Mouse (Mus musculus) cerebellum, postnatal 36 days (tissue): ENCODE results near the gene Trim43b.
"Not testable (repeated sequence)": the region's sequence is repeated elsewhere in the genome, so short reads cannot be mapped to it uniquely, and the experiment has no call there.

Experiments
- DNase-seq, 2 experiments: peaks; one replicate each; pipeline ENCODE4 v3.0.0; 2021 to 2022; ENCODE audit warnings: mixed read lengths in 2 of 2

The Trim43b gene

DNA sequence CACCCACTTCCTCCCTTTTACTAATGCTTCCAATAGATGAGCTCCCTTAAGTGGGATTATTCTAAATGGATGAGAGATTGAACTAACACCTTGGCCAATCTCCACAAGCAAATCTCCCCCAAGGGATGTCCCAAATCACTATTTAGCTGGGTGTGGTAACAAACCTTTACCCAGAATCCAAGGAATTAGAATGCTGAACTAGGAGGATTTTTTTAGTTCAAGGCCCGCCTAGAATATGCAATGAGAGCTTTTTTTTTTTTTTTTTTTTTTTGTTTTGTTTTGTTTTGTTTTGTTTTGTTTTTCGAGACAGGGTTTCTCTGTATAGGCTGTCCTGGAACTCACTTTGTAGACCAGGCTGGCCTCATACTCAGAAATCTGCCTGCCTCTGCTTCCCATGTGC is at the start of gene Trim43b:
Trim43b (minus strand) TSS at position 101 of the 400 bp plus-strand sequence.
- DNase-seq: not testable (repeated sequence)

GRCm38 (mm10) chr9:89104576-89104975 is 11.9 kb upstream of the Trim43b start:
- DNase-seq: not testable (repeated sequence)

DNA sequence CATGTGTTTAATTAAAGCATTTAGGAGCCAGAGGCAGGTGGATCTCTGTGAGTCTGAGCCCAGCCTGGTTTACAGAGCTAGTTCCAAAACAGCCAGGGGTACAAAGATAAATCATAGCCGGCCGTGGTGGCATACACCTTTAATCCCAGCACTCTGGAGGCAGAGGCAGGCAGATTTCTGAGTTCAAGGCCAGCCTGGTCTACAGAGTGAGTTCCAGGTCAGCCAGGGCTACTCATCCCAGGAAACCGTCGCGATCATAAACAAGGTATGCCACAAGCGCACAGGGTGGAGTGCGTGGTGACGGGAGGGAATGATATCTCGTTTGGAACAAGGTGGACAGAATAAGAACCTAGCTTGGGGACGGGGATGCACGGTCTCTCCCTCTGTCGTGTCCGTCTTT is 5.9 kb downstream of the Trim43b start:
- not testable (repeated sequence) for DNase-seq

DNA sequence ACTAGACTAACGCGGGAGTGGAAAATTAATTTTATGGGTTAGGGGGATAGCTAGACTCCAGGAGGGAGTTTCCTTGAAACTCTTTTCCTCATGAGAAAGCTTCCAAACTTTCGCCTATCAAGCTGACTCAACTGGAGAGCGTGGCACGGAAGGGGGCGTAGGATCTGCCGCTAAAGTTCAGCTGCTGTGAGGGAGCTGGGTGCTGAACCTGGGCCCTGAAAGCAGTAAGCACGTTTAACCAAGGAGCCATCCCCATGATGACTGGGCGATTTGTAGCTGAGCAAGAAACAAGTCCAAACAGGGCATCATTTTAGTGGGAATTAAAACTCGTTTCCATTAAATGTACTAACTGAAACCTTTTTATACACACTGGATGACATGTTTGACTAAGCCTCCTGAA is 13.0 kb downstream of the Trim43b start:
- DNase-seq: not testable (repeated sequence)

DNA sequence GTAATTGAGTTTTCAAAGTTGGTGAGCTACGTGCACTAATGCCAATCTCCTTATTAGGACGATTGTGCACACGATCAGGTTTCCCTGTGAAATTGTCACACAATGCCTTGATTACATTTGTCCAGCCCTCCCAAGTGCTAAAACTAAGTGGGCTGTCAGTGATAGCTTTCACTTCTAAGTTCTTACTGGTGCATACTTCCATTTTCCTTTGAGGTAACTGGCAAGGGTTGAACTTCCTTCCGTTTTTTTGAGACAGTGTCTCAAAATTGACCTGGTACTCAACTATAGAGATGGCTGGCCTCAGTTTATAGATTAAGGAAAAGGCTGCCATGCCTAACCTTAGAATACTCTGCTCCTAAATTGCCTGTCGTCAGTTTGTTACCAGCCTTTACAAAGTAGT is 16.1 kb downstream of the Trim43b start:
- not testable (repeated sequence) for DNase-seq

DNA sequence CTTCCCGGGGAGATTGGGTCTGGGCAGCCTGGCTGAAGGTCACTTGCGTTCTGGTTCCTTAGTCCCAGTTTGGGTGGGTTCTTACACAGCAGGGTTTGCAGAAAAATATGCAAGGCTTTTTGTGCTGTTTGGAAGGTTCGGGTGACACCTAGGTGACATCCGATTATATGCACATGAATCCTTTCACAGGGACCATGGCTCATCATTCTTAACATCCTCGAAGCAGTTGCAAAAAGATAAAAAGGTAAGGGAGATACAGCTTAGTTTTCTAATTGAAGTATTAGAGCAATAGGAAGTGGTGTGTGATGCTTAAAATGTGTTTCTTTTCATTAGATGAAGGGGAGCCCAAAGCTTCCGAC is 25.5 kb downstream of the Trim43b start:
- not testable (repeated sequence) for DNase-seq

DNA sequence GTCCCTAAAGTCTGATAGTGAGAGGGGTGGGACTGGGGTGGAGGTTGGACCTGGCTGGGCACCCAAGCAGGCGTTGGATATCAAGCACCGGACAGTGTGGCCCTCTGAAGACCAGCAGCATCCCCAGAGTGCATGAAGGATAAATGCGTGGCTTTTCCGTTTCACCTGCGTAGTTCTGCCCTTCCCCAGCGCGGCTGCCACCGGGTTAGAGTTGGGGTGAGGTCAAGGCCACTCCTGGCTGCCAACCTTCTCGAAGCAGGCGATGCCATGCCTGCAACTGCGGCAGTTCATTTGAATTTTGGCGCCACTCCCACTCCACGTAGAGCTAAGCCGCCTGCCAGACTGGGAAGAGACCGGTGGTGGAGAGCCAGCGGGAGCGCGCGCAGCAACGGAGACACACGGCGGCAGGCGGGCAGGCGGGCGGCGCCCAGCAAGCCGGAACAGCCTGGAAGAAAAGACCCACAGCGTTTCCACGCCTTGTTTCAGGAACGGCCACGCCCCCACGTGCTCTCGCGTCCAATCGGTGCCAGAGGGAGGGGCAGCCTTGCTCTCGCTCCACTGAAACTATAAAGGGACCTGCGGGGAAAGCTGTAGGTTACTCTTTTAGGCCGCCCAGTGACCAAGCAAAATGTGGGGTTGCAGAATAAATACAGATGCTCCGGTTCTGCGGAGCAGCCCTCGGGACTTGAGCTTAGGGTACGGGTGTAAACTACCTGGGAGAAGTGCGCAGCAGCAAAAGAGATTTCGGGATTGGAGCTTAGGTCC is 26.1 kb downstream of the Trim43b start:
- peak; percentile 70 to 74 for DNase-seq
